Mouse (Mus musculus) brain, embryonic 14.5 days (tissue): ENCODE data around the gene Dusp7. TPM values are rescaled to one million over a fixed set of nuclear protein-coding genes. Genes with fewer than 3 reads are reported as not detected.

Experiments
- DNase-seq: peaks from one replicate; pipeline ENCODE4 v3.0.0-alpha.2; 2011; ENCODE audit warnings: low read depth
- CTCF ChIP-seq: fragments of 200-500 bp; IDR thresholded peaks from 2 replicates; pipeline ENCODE4 v1.5.1; 2012; ENCODE audit warnings: inconsistent platforms, mild to moderate bottlenecking, moderate library complexity, borderline replicate concordance; ENCODE audit not compliant: insufficient read depth, insufficient read length; ENCODE audit errors: extremely low read depth
- POLR2A ChIP-seq: fragments of 200-500 bp; IDR thresholded peaks from 2 replicates; pipeline ENCODE4 v1.6.1; 2012; ENCODE audit warnings: mild to moderate bottlenecking, inconsistent platforms, borderline replicate concordance; ENCODE audit not compliant: poor library complexity, insufficient read depth, insufficient read length, severe bottlenecking; ENCODE audit errors: extremely low read depth
- polyA plus RNA-seq: library from polyadenylated mRNA; depleted of rRNA; stranded (reverse); fragments of >200 nt; gene quantifications from 2 replicates; pipeline ENCODE4 v1.2.3, GENCODE M21; 2012

Gene Dusp7
- polyA plus RNA-seq, 1 experiment, result 50.3 TPM

GRCm38 (mm10) chr9:106339730-106340129 lies 28.7 kb upstream of the Dusp7 start:
- no peak for TF ChIP-seq CTCF
- TF ChIP-seq POLR2A, result no peak
- DNase-seq, result no peak

- DNase-seq, result no peak
- TF ChIP-seq POLR2A, result no peak
- TF ChIP-seq CTCF, result no peak
These were observed 27.7 kb upstream of the Dusp7 start for GRCm38 (mm10) chr9:106340501-106341312.

- TF ChIP-seq POLR2A, result no peak
- TF ChIP-seq CTCF, result no peak
- no peak for DNase-seq
These were observed 27.1 kb upstream of the Dusp7 start for GRCm38 (mm10) chr9:106341313-106341686.

- TF ChIP-seq POLR2A (no peak), CTCF (no peak)
These were observed 25.9 kb upstream of the Dusp7 start for GRCm38 (mm10) chr9:106342573-106342972.

GRCm38 (mm10) chr9:106345167-106345566 lies 23.3 kb upstream of the Dusp7 start:
- TF ChIP-seq CTCF, result no peak
- no peak for TF ChIP-seq POLR2A
- peak; percentile 45 for DNase-seq

More at GRCm38 (mm10) chr9:106342573-106342972, 25.9 kb upstream of the Dusp7 start:
- no peak for DNase-seq

- no peak for DNase-seq
- TF ChIP-seq CTCF, result no peak
- no peak for TF ChIP-seq POLR2A
These were observed 22.8 kb upstream of the Dusp7 start for GRCm38 (mm10) chr9:106345630-106346029.

GRCm38 (mm10) chr9:106348281-106348680 lies 20.2 kb upstream of the Dusp7 start:
- no peak for DNase-seq
- TF ChIP-seq CTCF, result no peak
- no peak for TF ChIP-seq POLR2A

- peak; percentile 53 for DNase-seq
- no peak for TF ChIP-seq POLR2A
- peak; percentile 49 for TF ChIP-seq CTCF
These were observed 19.4 kb upstream of the Dusp7 start for GRCm38 (mm10) chr9:106349075-106349474.

- TF ChIP-seq CTCF (no peak; the same call in 1 of the 2 replicates), POLR2A (no peak)
- no peak for DNase-seq
These were observed 17.3 kb upstream of the Dusp7 start for GRCm38 (mm10) chr9:106351178-106351577.

GRCm38 (mm10) chr9:106353779-106354178 lies 14.7 kb upstream of the Dusp7 start:
- TF ChIP-seq POLR2A (no peak), CTCF (no peak)
- no peak for DNase-seq

GRCm38 (mm10) chr9:106354810-106355209 lies 13.6 kb upstream of the Dusp7 start:
- TF ChIP-seq CTCF (no peak), POLR2A (no peak)
- no peak for DNase-seq
